Mouse (Mus musculus): ENCODE results near the gene Dip2b. TPM values are rescaled to one million over a fixed set of nuclear protein-coding genes. Genes with fewer than 3 reads are reported as not detected.

Gene Dip2b
- 40.4 and 42.6 TPM in 2 replicates for polyA plus RNA-seq (2012; rRNA removed)

GRCm38 (mm10) chr15:100038470-100038971 is at the start of gene Dip2b:
Gene Dip2b, plus strand, starts transcription at chr15:100038664.
- under 1% methylated on average over 63 of the region's 68 CpGs for WGBS
- Histone ChIP-seq H3K4me3 (replicated peaks; ENCODE audit: insufficient read depth, low read depth, low read length) (peak within 1 kb of the TSS; percentile 68), H3K27ac (ENCODE audit: insufficient read depth, low read length) (peak within 1 kb of the TSS; percentile 54), H3K27me3 (ENCODE audit: control insufficient read depth, insufficient read depth, low read length) (no peaks in the 10 kb centered on the region), H3K4me1 (ENCODE audit: control insufficient read depth, insufficient read depth, low read length) (no peaks in the 10 kb centered on the region; the same call in 1 of the 2 replicates)
- 0 out of 2 replicates have a peak, but pooled peaks have one; percentile 30 for TF ChIP-seq POLR2A (IDR thresholded peaks at IDR 0.05; ENCODE audit: borderline replicate concordance, insufficient read depth, low read length)
- TF ChIP-seq CTCF (IDR thresholded peaks at IDR 0.05; ENCODE audit: borderline replicate concordance, insufficient read depth, low read depth, low read length) = peak; percentile 93
- peak; percentile 93 to 98 for DNase-seq

- 97% methylated on average over 1 of the region's 1 CpGs for WGBS
- no peak for TF ChIP-seq CTCF (IDR thresholded peaks at IDR 0.05; ENCODE audit: borderline replicate concordance, insufficient read depth, low read depth, low read length)
- no peak for TF ChIP-seq POLR2A (IDR thresholded peaks at IDR 0.05; ENCODE audit: borderline replicate concordance, insufficient read depth, low read length)
- Histone ChIP-seq H3K4me1 (ENCODE audit: control insufficient read depth, insufficient read depth, low read length) (no peaks in the 10 kb centered on the region), H3K27ac (ENCODE audit: insufficient read depth, low read length) (no peak overlapping the region), H3K4me3 (replicated peaks; ENCODE audit: insufficient read depth, low read depth, low read length) (no peak overlapping the region), H3K27me3 (ENCODE audit: control insufficient read depth, insufficient read depth, low read length) (no peaks in the 10 kb centered on the region)
- no peak for DNase-seq
Measured at GRCm38 (mm10) chr15:99993100-99993499, 45.4 kb upstream of the Dip2b start.

GRCm38 (mm10) chr15:99997114-99997804 is 41.2 kb upstream of the Dip2b start:
- no peaks in the 10 kb centered on the region for H3K27me3 ChIP-seq (ENCODE audit: control insufficient read depth, insufficient read depth, low read length)
- H3K27ac ChIP-seq (ENCODE audit: insufficient read depth, low read length) = no peak overlapping the region
- no peak overlapping the region for H3K4me3 ChIP-seq (replicated peaks; ENCODE audit: insufficient read depth, low read depth, low read length)
- H3K4me1 ChIP-seq (ENCODE audit: control insufficient read depth, insufficient read depth, low read length) = no peaks in the 10 kb centered on the region
- DNase-seq = no peak
- TF ChIP-seq CTCF (IDR thresholded peaks at IDR 0.05; ENCODE audit: borderline replicate concordance, insufficient read depth, low read depth, low read length) (no peak), POLR2A (IDR thresholded peaks at IDR 0.05; ENCODE audit: borderline replicate concordance, insufficient read depth, low read length) (no peak)
- 88% methylated on average over 6 of the region's 6 CpGs for WGBS

GRCm38 (mm10) chr15:99999390-99999789 is 39.1 kb upstream of the Dip2b start:
- Histone ChIP-seq H3K27me3 (ENCODE audit: control insufficient read depth, insufficient read depth, low read length) (no peaks in the 10 kb centered on the region), H3K4me1 (ENCODE audit: control insufficient read depth, insufficient read depth, low read length) (no peaks in the 10 kb centered on the region), H3K4me3 (replicated peaks; ENCODE audit: insufficient read depth, low read depth, low read length) (no peak overlapping the region), H3K27ac (ENCODE audit: insufficient read depth, low read length) (no peak overlapping the region)
- no peak for TF ChIP-seq POLR2A (IDR thresholded peaks at IDR 0.05; ENCODE audit: borderline replicate concordance, insufficient read depth, low read length)
- no peak for TF ChIP-seq CTCF (IDR thresholded peaks at IDR 0.05; ENCODE audit: borderline replicate concordance, insufficient read depth, low read depth, low read length)
- no peak for DNase-seq
- 94% methylated on average over 1 of the region's 1 CpGs for WGBS

- no peaks in the 10 kb centered on the region for H3K4me1 ChIP-seq (ENCODE audit: control insufficient read depth, insufficient read depth, low read length)
- TF ChIP-seq CTCF (IDR thresholded peaks at IDR 0.05; ENCODE audit: borderline replicate concordance, insufficient read depth, low read depth, low read length) = no peak
- H3K27me3 ChIP-seq (ENCODE audit: control insufficient read depth, insufficient read depth, low read length) = no peaks in the 10 kb centered on the region
- no peak for DNase-seq
- H3K27ac ChIP-seq (ENCODE audit: insufficient read depth, low read length) = no peak overlapping the region
- no peak overlapping the region for H3K4me3 ChIP-seq (replicated peaks; ENCODE audit: insufficient read depth, low read depth, low read length)
- WGBS = 86% methylated on average over 7 of the region's 7 CpGs
Measured at GRCm38 (mm10) chr15:100004677-100005273, 33.7 kb upstream of the Dip2b start.

GRCm38 (mm10) chr15:100006180-100006579 is 32.3 kb upstream of the Dip2b start:
- no peak for DNase-seq
- H3K27me3 ChIP-seq (ENCODE audit: control insufficient read depth, insufficient read depth, low read length) = no peaks in the 10 kb centered on the region

GRCm38 (mm10) chr15:100018280-100018899 is 20.1 kb upstream of the Dip2b start:
- no peaks in the 10 kb centered on the region for H3K4me1 ChIP-seq (ENCODE audit: control insufficient read depth, insufficient read depth, low read length)
- H3K4me3 ChIP-seq (replicated peaks; ENCODE audit: insufficient read depth, low read depth, low read length) = no peak overlapping the region
- H3K27me3 ChIP-seq (ENCODE audit: control insufficient read depth, insufficient read depth, low read length) = no peaks in the 10 kb centered on the region
- no peak overlapping the region for H3K27ac ChIP-seq (ENCODE audit: insufficient read depth, low read length)
- 56% methylated on average over 6 of the region's 6 CpGs for WGBS
- no peak for DNase-seq
- TF ChIP-seq POLR2A (IDR thresholded peaks at IDR 0.05; ENCODE audit: borderline replicate concordance, insufficient read depth, low read length) = no peak
- TF ChIP-seq CTCF (IDR thresholded peaks at IDR 0.05; ENCODE audit: borderline replicate concordance, insufficient read depth, low read depth, low read length) = no peak

More at GRCm38 (mm10) chr15:100006180-100006579, 32.3 kb upstream of the Dip2b start:
- Histone ChIP-seq H3K4me3 (replicated peaks; ENCODE audit: insufficient read depth, low read depth, low read length) (no peak overlapping the region), H3K27ac (ENCODE audit: insufficient read depth, low read length) (no peak overlapping the region), H3K4me1 (ENCODE audit: control insufficient read depth, insufficient read depth, low read length) (no peaks in the 10 kb centered on the region)
- TF ChIP-seq POLR2A (IDR thresholded peaks at IDR 0.05; ENCODE audit: borderline replicate concordance, insufficient read depth, low read length) (no peak), CTCF (IDR thresholded peaks at IDR 0.05; ENCODE audit: borderline replicate concordance, insufficient read depth, low read depth, low read length) (no peak)
